Mouse (Mus musculus) hindbrain, embryonic 16.5 days (tissue): ENCODE measurements around the gene Atp1a3. TPM values are rescaled to one million over a fixed set of nuclear protein-coding genes. Genes with fewer than 3 reads are reported as not detected.
A peak's percentile ranks its signal among the peaks of the same experiment; 100 is the strongest.

Experiments used
- ATAC-seq: fragments of 200-750 bp; cut with Nextera tagmentation; 2 replicates; pipeline ENCODE4 v1.8.0; 2017; ENCODE audit warnings: moderate TSS enrichment, moderate library complexity
- H3K27ac ChIP-seq: fragments of 300-500 bp; sonication (generic); 2 replicates; pipeline ENCODE4 v1.5.1; 2014; ENCODE audit warnings: low read depth, mild to moderate bottlenecking, control low read depth, low read length, moderate library complexity
- H3K27me3 ChIP-seq: fragments of 300-500 bp; sonication (generic); replicated peaks from 2 replicates; pipeline ENCODE4 v1.6.1; 2014; ENCODE audit warnings: low read length; ENCODE audit not compliant: control insufficient read depth, insufficient read depth
- H3K36me3 ChIP-seq: fragments of 300-500 bp; sonication (generic); 2 replicates; pipeline ENCODE4 v1.6.1; 2014; ENCODE audit warnings: mild to moderate bottlenecking, low read length, moderate library complexity, mixed read lengths; ENCODE audit not compliant: control insufficient read depth, insufficient read depth
- H3K4me1 ChIP-seq: fragments of 300-500 bp; sonication (generic); 2 replicates; pipeline ENCODE4 v1.6.1; 2014; ENCODE audit warnings: low read depth, low read length; ENCODE audit not compliant: control insufficient read depth, insufficient read depth
- H3K4me2 ChIP-seq: fragments of 300-500 bp; sonication (generic); 2 replicates; pipeline ENCODE4 v1.6.1; 2014; ENCODE audit warnings: mild to moderate bottlenecking, low read length, control low read depth, moderate library complexity
- H3K4me3 ChIP-seq: fragments of 300-500 bp; sonication (generic); 2 replicates; pipeline ENCODE4 v1.5.1; 2014; ENCODE audit warnings: mild to moderate bottlenecking, low read length, control low read depth, moderate library complexity
- H3K9ac ChIP-seq: fragments of 300-500 bp; sonication (generic); 2 replicates; pipeline ENCODE4 v1.6.1; 2014; ENCODE audit warnings: low read depth, mild to moderate bottlenecking, control low read depth, low read length, moderate library complexity
- H3K9me3 ChIP-seq: fragments of 300-500 bp; sonication (generic); 2 replicates; pipeline ENCODE4 v1.6.1; 2014; ENCODE audit warnings: mild to moderate bottlenecking, low read length, moderate library complexity; ENCODE audit not compliant: control insufficient read depth
- WGBS: fragments of 180-500 bp; shearing (Covaris S2); extraction: QIAGEN DNeasy Blood & Tissue Kit; methylation state at CpG from one replicate; pipeline ENCODE4 v1.1.7; 2014; 5-methylcytosine and 5-hydroxymethylcytosine counted together
- polyA plus RNA-seq: library from polyadenylated mRNA; unstranded; fragments of >200 nt; fragmentation: Nextera tagmentation; extraction: Ambion mirVana; gene quantifications from 2 replicates; pipeline ENCODE4 v1.2.1, GENCODE M21; 2015

Atp1a3 gene
- polyA plus RNA-seq, 1 experiment from 2014 or later, result 678 TPM

- H3K4me3 ChIP-seq, result peak overlapping the region; percentile 38
- no peak for ATAC-seq
- peak overlapping the region; percentile 53 for H3K9ac ChIP-seq
- H3K27me3 ChIP-seq, result peaks cover 33% of the 10 kb centered on the region
- no peaks in the 10 kb centered on the region; the same call in 1 of the 2 replicates for H3K36me3 ChIP-seq
- no peaks in the 10 kb centered on the region for H3K9me3 ChIP-seq
- H3K4me1 ChIP-seq, result peaks cover 18% of the 10 kb centered on the region
- WGBS, result 4% methylated on average over 25 of the region's 33 CpGs
- no peak overlapping the region for H3K27ac ChIP-seq
- peak overlapping the region; percentile 66 for H3K4me2 ChIP-seq
Observed at GRCm38 (mm10) chr7:24955226-24955625, 50.5 kb downstream of the Atp1a3 start.

GRCm38 (mm10) chr7:24954450-24954849 is 51.3 kb downstream of the Atp1a3 start:
- peaks cover 18% of the 10 kb centered on the region for H3K4me1 ChIP-seq
- H3K4me3 ChIP-seq, result peak overlapping the region; percentile 38
- H3K27me3 ChIP-seq, result peaks cover 40% of the 10 kb centered on the region
- H3K9me3 ChIP-seq, result no peaks in the 10 kb centered on the region
- 2% methylated on average over 28 of the region's 30 CpGs for WGBS
- no peaks in the 10 kb centered on the region; the same call in 1 of the 2 replicates for H3K36me3 ChIP-seq
- ATAC-seq, result no peak
- peak overlapping the region; percentile 66 for H3K4me2 ChIP-seq
- H3K9ac ChIP-seq, result peak overlapping the region; percentile 56
- no peak overlapping the region for H3K27ac ChIP-seq

GRCm38 (mm10) chr7:24953966-24954365 is 51.8 kb downstream of the Atp1a3 start:
- Histone ChIP-seq H3K9me3 (no peaks in the 10 kb centered on the region), H3K4me2 (peak overlapping the region; percentile 66), H3K36me3 (no peaks in the 10 kb centered on the region; the same call in 1 of the 2 replicates), H3K9ac (peak overlapping the region; percentile 56), H3K27ac (no peak overlapping the region), H3K4me3 (peak overlapping the region; percentile 38), H3K4me1 (peaks cover 22% of the 10 kb centered on the region), H3K27me3 (peaks cover 44% of the 10 kb centered on the region)
- ATAC-seq, result 0 out of 2 replicates have a peak, but pooled peaks have one; percentile 6
- WGBS, result under 1% methylated on average over 23 of the region's 24 CpGs

- WGBS, result under 1% methylated on average over 8 of the region's 8 CpGs
- Histone ChIP-seq H3K4me1 (peaks cover 23% of the 10 kb centered on the region), H3K9ac (no peak overlapping the region), H3K4me3 (no peak overlapping the region), H3K4me2 (no peak overlapping the region), H3K9me3 (no peaks in the 10 kb centered on the region), H3K27me3 (peaks cover 64% of the 10 kb centered on the region), H3K27ac (no peak overlapping the region), H3K36me3 (no peaks in the 10 kb centered on the region)
- peak; percentile 19; the same call in 1 of the 2 replicates for ATAC-seq
Observed at GRCm38 (mm10) chr7:24949958-24950623, 55.7 kb downstream of the Atp1a3 start.

- H3K36me3 ChIP-seq, result no peaks in the 10 kb centered on the region
- ATAC-seq, result no peak
- peaks cover 70% of the 10 kb centered on the region for H3K27me3 ChIP-seq
Observed at GRCm38 (mm10) chr7:24948774-24949173, 57.0 kb downstream of the Atp1a3 start.

GRCm38 (mm10) chr7:24947316-24948048 is 58.3 kb downstream of the Atp1a3 start:
- Histone ChIP-seq H3K9me3 (no peaks in the 10 kb centered on the region), H3K4me3 (no peak overlapping the region), H3K4me2 (no peak overlapping the region), H3K4me1 (peaks cover 22% of the 10 kb centered on the region), H3K36me3 (no peaks in the 10 kb centered on the region), H3K9ac (no peak overlapping the region), H3K27ac (no peak overlapping the region), H3K27me3 (peaks cover 79% of the 10 kb centered on the region)
- WGBS, result 9% methylated on average over 7 of the region's 7 CpGs
- no peak for ATAC-seq

More at GRCm38 (mm10) chr7:24948774-24949173, 57.0 kb downstream of the Atp1a3 start:
- no peaks in the 10 kb centered on the region for H3K9me3 ChIP-seq
- H3K4me2 ChIP-seq, result peak overlapping the region; percentile 49
- peaks cover 20% of the 10 kb centered on the region for H3K4me1 ChIP-seq
- peak overlapping the region; percentile 16; the same call in 1 of the 2 replicates for H3K4me3 ChIP-seq
- WGBS, result 2% methylated on average over 29 of the region's 29 CpGs
- peak overlapping the region; percentile 53 for H3K9ac ChIP-seq
- H3K27ac ChIP-seq, result no peak overlapping the region

GRCm38 (mm10) chr7:24944257-24944950 is 61.4 kb downstream of the Atp1a3 start, which contains the start of gene Gm4881:
Gm4881 (minus strand) TSS chr7:24944494.
- H3K9ac ChIP-seq, result peak within 1 kb of the TSS; percentile 59
- H3K4me1 ChIP-seq, result peaks cover 18% of the 10 kb centered on the region
- no peaks in the 10 kb centered on the region for H3K9me3 ChIP-seq
- peak within 1 kb of the TSS; percentile 44 for H3K4me3 ChIP-seq
- ATAC-seq, result no peak
- H3K36me3 ChIP-seq, result no peaks in the 10 kb centered on the region
- H3K4me2 ChIP-seq, result peak within 1 kb of the TSS; percentile 83
- under 1% methylated on average over 68 of the region's 72 CpGs for WGBS
- H3K27me3 ChIP-seq, result peaks cover 78% of the 10 kb centered on the region
- H3K27ac ChIP-seq, result no peak within 1 kb of the TSS

GRCm38 (mm10) chr7:24943641-24944040 is 62.1 kb downstream of the Atp1a3 start:
- WGBS, result 3% methylated on average over 6 of the region's 6 CpGs
- H3K27ac ChIP-seq, result no peak overlapping the region
- peaks cover 13% of the 10 kb centered on the region for H3K4me1 ChIP-seq
- no peaks in the 10 kb centered on the region for H3K36me3 ChIP-seq
- no peak overlapping the region for H3K9ac ChIP-seq
- no peaks in the 10 kb centered on the region for H3K9me3 ChIP-seq
- ATAC-seq, result no peak
- no peak overlapping the region for H3K4me2 ChIP-seq
- peaks cover 72% of the 10 kb centered on the region for H3K27me3 ChIP-seq
- H3K4me3 ChIP-seq, result no peak overlapping the region
